Mouse (Mus musculus): ENCODE measurements around the gene Ddah1. TPM values are rescaled to one million over a fixed set of nuclear protein-coding genes. Genes with fewer than 3 reads are reported as not detected.
"Not testable (repeated sequence)": the region's sequence is repeated elsewhere in the genome, so short reads cannot be mapped to it uniquely, and the experiment has no call there.

The Ddah1 gene
- polyA plus RNA-seq, 1 experiment from 2014 or later, result 42.4 TPM

GRCm38 (mm10) chr3:145897749-145898148 lies 139.3 kb downstream of the Ddah1 start:
- Histone ChIP-seq H3K4me3 (ENCODE audit: low read depth, low read length) (no peak overlapping the region), H3K9ac (ENCODE audit: low read depth, low read length) (no peak overlapping the region), H3K4me1 (ENCODE audit: control insufficient read depth, insufficient read depth, low read length) (peaks cover 21% of the 10 kb centered on the region), H3K27ac (ENCODE audit: low read depth, low read length) (peak overlapping the region; percentile 76), H3K9me3 (replicated peaks; ENCODE audit: control insufficient read depth, low read length) (no peaks in the 10 kb centered on the region), H3K4me2 (0 out of 2 replicates have a peak overlapping the region, but pooled peaks have one; percentile 22), H3K36me3 (ENCODE audit: control insufficient read depth, insufficient read depth, low read length) (no peaks in the 10 kb centered on the region), H3K27me3 (ENCODE audit: control insufficient read depth, insufficient read depth, low read length) (no peaks in the 10 kb centered on the region)
- 41% methylated on average over 11 of the region's 11 CpGs for WGBS (ENCODE audit: insufficient replicate concordance)
- 0 out of 2 replicates have a peak, but pooled peaks have one; percentile 55 for ATAC-seq (replicated peaks; ENCODE audit: insufficient number of reproducible peaks, low FRiP score, low TSS enrichment)

GRCm38 (mm10) chr3:145899832-145900231 lies 141.4 kb downstream of the Ddah1 start:
- H3K27me3 ChIP-seq (ENCODE audit: control insufficient read depth, insufficient read depth, low read length), result no peaks in the 10 kb centered on the region
- no peaks in the 10 kb centered on the region for H3K36me3 ChIP-seq (ENCODE audit: control insufficient read depth, insufficient read depth, low read length)
- 0 out of 2 replicates have a peak overlapping the region, but pooled peaks have one; percentile 19 for H3K4me2 ChIP-seq
- H3K9ac ChIP-seq (ENCODE audit: low read depth, low read length), result no peak overlapping the region
- H3K4me3 ChIP-seq (ENCODE audit: low read depth, low read length), result no peak overlapping the region
- no peaks in the 10 kb centered on the region for H3K9me3 ChIP-seq (replicated peaks; ENCODE audit: control insufficient read depth, low read length)
- peak overlapping the region; percentile 41; the same call in 1 of the 2 replicates for H3K27ac ChIP-seq (ENCODE audit: low read depth, low read length)
- H3K4me1 ChIP-seq (ENCODE audit: control insufficient read depth, insufficient read depth, low read length), result peaks cover 21% of the 10 kb centered on the region
- ATAC-seq (replicated peaks; ENCODE audit: insufficient number of reproducible peaks, low FRiP score, low TSS enrichment), result no peak
- 62% methylated on average over 8 of the region's 8 CpGs for WGBS (ENCODE audit: insufficient replicate concordance)

- H3K9ac ChIP-seq (ENCODE audit: low read depth, low read length), result no peak overlapping the region
- no peaks in the 10 kb centered on the region for H3K36me3 ChIP-seq (ENCODE audit: control insufficient read depth, insufficient read depth, low read length)
- ATAC-seq (replicated peaks; ENCODE audit: insufficient number of reproducible peaks, low FRiP score, low TSS enrichment), result no peak
- H3K4me1 ChIP-seq (ENCODE audit: control insufficient read depth, insufficient read depth, low read length), result peaks cover 18% of the 10 kb centered on the region
- no peak overlapping the region for H3K27ac ChIP-seq (ENCODE audit: low read depth, low read length)
- no peak overlapping the region for H3K4me3 ChIP-seq (ENCODE audit: low read depth, low read length)
- no peaks in the 10 kb centered on the region for H3K9me3 ChIP-seq (replicated peaks; ENCODE audit: control insufficient read depth, low read length)
- no peaks in the 10 kb centered on the region for H3K27me3 ChIP-seq (ENCODE audit: control insufficient read depth, insufficient read depth, low read length)
- no peak overlapping the region for H3K4me2 ChIP-seq
- WGBS (ENCODE audit: insufficient replicate concordance), result 92% methylated on average over 8 of the region's 8 CpGs
These were observed 145.1 kb downstream of the Ddah1 start for GRCm38 (mm10) chr3:145903530-145903929.

GRCm38 (mm10) chr3:145904850-145905776 lies 146.6 kb downstream of the Ddah1 start:
- Histone ChIP-seq H3K4me3 (ENCODE audit: low read depth, low read length) (0 out of 2 replicates have a peak overlapping the region, but pooled peaks have one; percentile 10), H3K9me3 (replicated peaks; ENCODE audit: control insufficient read depth, low read length) (no peaks in the 10 kb centered on the region), H3K9ac (ENCODE audit: low read depth, low read length) (0 out of 2 replicates have a peak overlapping the region, but pooled peaks have one; percentile 16), H3K27me3 (ENCODE audit: control insufficient read depth, insufficient read depth, low read length) (no peaks in the 10 kb centered on the region), H3K4me1 (ENCODE audit: control insufficient read depth, insufficient read depth, low read length) (peaks cover 6% of the 10 kb centered on the region; the same call in 1 of the 2 replicates), H3K27ac (ENCODE audit: low read depth, low read length) (no peak overlapping the region), H3K36me3 (ENCODE audit: control insufficient read depth, insufficient read depth, low read length) (no peaks in the 10 kb centered on the region), H3K4me2 (peak overlapping the region; percentile 41; the same call in 1 of the 2 replicates)
- WGBS (ENCODE audit: insufficient replicate concordance), result 47% methylated on average over 22 of the region's 22 CpGs
- 0 out of 2 replicates have a peak, but pooled peaks have one; percentile 14 for ATAC-seq (replicated peaks; ENCODE audit: insufficient number of reproducible peaks, low FRiP score, low TSS enrichment)

- Histone ChIP-seq H3K4me2 (no peak overlapping the region), H3K9ac (ENCODE audit: low read depth, low read length) (no peak overlapping the region), H3K4me3 (ENCODE audit: low read depth, low read length) (no peak overlapping the region), H3K27me3 (ENCODE audit: control insufficient read depth, insufficient read depth, low read length) (no peaks in the 10 kb centered on the region), H3K9me3 (replicated peaks; ENCODE audit: control insufficient read depth, low read length) (no peaks in the 10 kb centered on the region), H3K4me1 (ENCODE audit: control insufficient read depth, insufficient read depth, low read length) (peaks cover 4% of the 10 kb centered on the region; the same call in 1 of the 2 replicates), H3K36me3 (ENCODE audit: control insufficient read depth, insufficient read depth, low read length) (no peaks in the 10 kb centered on the region), H3K27ac (ENCODE audit: low read depth, low read length) (no peak overlapping the region)
- WGBS (ENCODE audit: insufficient replicate concordance), result 80% methylated on average over 9 of the region's 9 CpGs
- ATAC-seq (replicated peaks; ENCODE audit: insufficient number of reproducible peaks, low FRiP score, low TSS enrichment), result no peak
These were observed 148.1 kb downstream of the Ddah1 start for GRCm38 (mm10) chr3:145906582-145906981.

- H3K9ac ChIP-seq (ENCODE audit: low read depth, low read length), result no peak overlapping the region
- no peak overlapping the region for H3K4me2 ChIP-seq
- no peaks in the 10 kb centered on the region for H3K9me3 ChIP-seq (replicated peaks; ENCODE audit: control insufficient read depth, low read length)
- no peaks in the 10 kb centered on the region for H3K27me3 ChIP-seq (ENCODE audit: control insufficient read depth, insufficient read depth, low read length)
- no peaks in the 10 kb centered on the region for H3K4me1 ChIP-seq (ENCODE audit: control insufficient read depth, insufficient read depth, low read length)
- ATAC-seq (replicated peaks; ENCODE audit: insufficient number of reproducible peaks, low FRiP score, low TSS enrichment), result no peak
- no peak overlapping the region for H3K4me3 ChIP-seq (ENCODE audit: low read depth, low read length)
- no peak overlapping the region for H3K27ac ChIP-seq (ENCODE audit: low read depth, low read length)
- WGBS (ENCODE audit: insufficient replicate concordance), result 81% methylated on average over 7 of the region's 7 CpGs
- no peaks in the 10 kb centered on the region for H3K36me3 ChIP-seq (ENCODE audit: control insufficient read depth, insufficient read depth, low read length)
These were observed 154.0 kb downstream of the Ddah1 start for GRCm38 (mm10) chr3:145912512-145912911.

GRCm38 (mm10) chr3:145913263-145913662 lies 154.8 kb downstream of the Ddah1 start:
- H3K27ac ChIP-seq (ENCODE audit: low read depth, low read length), result no peak overlapping the region
- H3K4me2 ChIP-seq, result no peak overlapping the region
- no peaks in the 10 kb centered on the region for H3K36me3 ChIP-seq (ENCODE audit: control insufficient read depth, insufficient read depth, low read length)
- no peaks in the 10 kb centered on the region for H3K27me3 ChIP-seq (ENCODE audit: control insufficient read depth, insufficient read depth, low read length)
- H3K4me1 ChIP-seq (ENCODE audit: control insufficient read depth, insufficient read depth, low read length), result no peaks in the 10 kb centered on the region
- ATAC-seq (replicated peaks; ENCODE audit: insufficient number of reproducible peaks, low FRiP score, low TSS enrichment), result no peak
- H3K9ac ChIP-seq (ENCODE audit: low read depth, low read length), result no peak overlapping the region
- WGBS (ENCODE audit: insufficient replicate concordance), result 68% methylated on average over 6 of the region's 6 CpGs
- no peaks in the 10 kb centered on the region for H3K9me3 ChIP-seq (replicated peaks; ENCODE audit: control insufficient read depth, low read length)
- no peak overlapping the region for H3K4me3 ChIP-seq (ENCODE audit: low read depth, low read length)

GRCm38 (mm10) chr3:145913942-145914341 lies 155.5 kb downstream of the Ddah1 start:
- not testable (repeated sequence) for H3K9me3 ChIP-seq (replicated peaks; ENCODE audit: control insufficient read depth, low read length); H3K27ac ChIP-seq (ENCODE audit: low read depth, low read length); H3K4me1 ChIP-seq (ENCODE audit: control insufficient read depth, insufficient read depth, low read length); H3K4me3 ChIP-seq (ENCODE audit: low read depth, low read length); H3K36me3 ChIP-seq (ENCODE audit: control insufficient read depth, insufficient read depth, low read length); H3K4me2 ChIP-seq; H3K27me3 ChIP-seq (ENCODE audit: control insufficient read depth, insufficient read depth, low read length); ATAC-seq (replicated peaks; ENCODE audit: insufficient number of reproducible peaks, low FRiP score, low TSS enrichment); H3K9ac ChIP-seq (ENCODE audit: low read depth, low read length)
- 71% methylated on average over 7 of the region's 7 CpGs for WGBS (ENCODE audit: insufficient replicate concordance)

Data from heart, embryonic 11.5 days (tissue).